Mouse (Mus musculus): ENCODE data around the gene Nab2. TPM values are rescaled to one million over a fixed set of nuclear protein-coding genes. Genes with fewer than 3 reads are reported as not detected.
A peak's percentile ranks its signal among the peaks of the same experiment; 100 is the strongest.

The Nab2 gene
- total and polyA plus RNA-seq, 2 experiments, result 8.9 to 16.6 TPM

DNA sequence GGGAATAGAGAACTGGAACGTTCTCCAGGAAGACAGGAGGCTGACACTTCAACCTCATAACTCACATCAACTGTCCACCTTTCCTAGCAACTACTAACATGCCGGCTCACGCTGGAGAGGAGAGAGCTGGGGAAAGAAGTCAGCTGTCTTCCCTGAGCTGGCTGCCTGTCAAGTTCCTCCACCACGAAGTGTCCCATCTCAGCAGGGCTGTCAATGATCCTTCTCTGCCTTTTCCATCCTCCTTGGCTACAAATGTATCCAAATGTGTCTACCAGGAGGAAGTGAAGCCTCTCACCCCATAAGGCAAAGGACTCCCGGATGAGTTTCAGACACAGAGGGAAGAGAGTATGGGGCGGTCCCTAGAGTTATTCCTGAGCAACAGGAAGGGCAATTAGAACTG is 50.2 kb downstream of the Nab2 start:
- peak overlapping the region; percentile 97 for H3K9ac ChIP-seq (ENCODE audit: low read depth, low read length)
- peaks cover 32% of the 10 kb centered on the region for H3K4me1 ChIP-seq (ENCODE audit: control insufficient read depth, insufficient read depth, low read length)
- 8% methylated on average over 6 of the region's 6 CpGs for WGBS
- no peak for TF ChIP-seq POLR2A (IDR thresholded peaks at IDR 0.05; ENCODE audit: extremely low read depth, insufficient read depth, low read length)
- TF ChIP-seq CTCF (IDR thresholded peaks at IDR 0.05; ENCODE audit: low read depth, low read length), result no peak
- no peaks in the 10 kb centered on the region for H3K27me3 ChIP-seq (ENCODE audit: control insufficient read depth, insufficient read depth, low read length)
- peak overlapping the region; percentile 80 for H3K4me3 ChIP-seq (ENCODE audit: insufficient read depth, low read depth, low read length)
- peak overlapping the region; percentile 98 for H3K27ac ChIP-seq (replicated peaks; ENCODE audit: insufficient read depth, low read depth, low read length)
- peak; percentile 58 for DNase-seq (ENCODE audit: extremely low read depth, low read depth, low spot score)
- H3K79me2 ChIP-seq (ENCODE audit: control insufficient read depth, insufficient read depth, low read length), result peaks cover 24% of the 10 kb centered on the region; the same call in 1 of the 2 replicates
- no peaks in the 10 kb centered on the region for H3K36me3 ChIP-seq (ENCODE audit: control insufficient read depth, insufficient read depth, low read length)

DNA sequence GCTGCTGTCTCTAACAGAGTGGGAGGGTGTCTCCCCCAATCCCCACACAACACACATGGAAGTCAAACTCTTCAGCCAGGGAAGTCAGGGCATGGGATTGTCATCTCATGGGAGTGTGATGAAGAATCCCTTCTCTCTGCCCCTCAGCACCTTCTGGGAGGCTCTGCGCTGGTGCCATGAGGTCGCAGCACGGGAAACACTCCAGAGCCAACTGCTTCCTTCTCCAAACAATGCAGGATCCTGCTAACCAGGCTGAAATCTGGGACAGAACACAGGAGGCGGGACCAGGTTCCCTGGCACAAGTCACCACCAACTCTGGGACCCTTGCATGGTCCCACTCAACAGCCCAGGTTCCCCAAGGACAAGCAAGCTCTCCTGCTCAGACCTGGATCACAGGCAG is 51.1 kb downstream of the Nab2 start:
- H3K27ac ChIP-seq (replicated peaks; ENCODE audit: insufficient read depth, low read depth, low read length), result peak overlapping the region; percentile 98
- H3K4me3 ChIP-seq (ENCODE audit: insufficient read depth, low read depth, low read length), result no peak overlapping the region
- TF ChIP-seq CTCF (IDR thresholded peaks at IDR 0.05; ENCODE audit: low read depth, low read length) (no peak), POLR2A (IDR thresholded peaks at IDR 0.05; ENCODE audit: extremely low read depth, insufficient read depth, low read length) (no peak)
- H3K36me3 ChIP-seq (ENCODE audit: control insufficient read depth, insufficient read depth, low read length), result no peaks in the 10 kb centered on the region
- H3K27me3 ChIP-seq (ENCODE audit: control insufficient read depth, insufficient read depth, low read length), result no peaks in the 10 kb centered on the region
- peak; percentile 80 for DNase-seq (ENCODE audit: extremely low read depth, low read depth, low spot score)
- 9% methylated on average over 4 of the region's 4 CpGs for whole genome bisulfite sequencing
- H3K4me1 ChIP-seq (ENCODE audit: control insufficient read depth, insufficient read depth, low read length), result peaks cover 40% of the 10 kb centered on the region
- H3K79me2 ChIP-seq (ENCODE audit: control insufficient read depth, insufficient read depth, low read length), result peaks cover 24% of the 10 kb centered on the region; the same call in 1 of the 2 replicates
- peak overlapping the region; percentile 58 for H3K9ac ChIP-seq (ENCODE audit: low read depth, low read length)

DNA sequence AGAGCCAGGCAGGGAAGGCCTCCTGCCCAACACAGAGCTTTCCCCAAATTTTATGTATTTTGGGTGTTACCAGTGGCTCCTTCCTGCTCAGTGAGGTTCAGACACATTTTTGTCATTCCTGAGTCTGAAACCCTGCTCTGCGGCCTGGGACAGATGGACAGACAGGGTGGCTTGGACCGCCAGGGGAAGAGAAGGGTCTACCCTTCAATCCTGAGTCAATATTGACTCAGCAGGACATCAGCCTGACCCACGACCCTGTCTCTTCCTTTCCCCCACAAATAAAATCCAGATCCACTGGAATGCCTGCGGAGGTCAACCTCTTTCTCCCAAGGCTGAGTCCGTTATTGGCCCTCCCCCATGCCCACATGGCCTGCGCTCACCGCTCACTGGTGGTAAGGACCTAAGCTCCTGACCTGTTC is 52.1 kb downstream of the Nab2 start:
- H3K4me3 ChIP-seq (ENCODE audit: insufficient read depth, low read depth, low read length), result no peak overlapping the region
- peak; percentile 68 for DNase-seq (ENCODE audit: extremely low read depth, low read depth, low spot score)
- no peaks in the 10 kb centered on the region for H3K27me3 ChIP-seq (ENCODE audit: control insufficient read depth, insufficient read depth, low read length)
- TF ChIP-seq POLR2A (IDR thresholded peaks at IDR 0.05; ENCODE audit: extremely low read depth, insufficient read depth, low read length) (no peak), CTCF (IDR thresholded peaks at IDR 0.05; ENCODE audit: low read depth, low read length) (no peak)
- peak overlapping the region; percentile 98 for H3K27ac ChIP-seq (replicated peaks; ENCODE audit: insufficient read depth, low read depth, low read length)
- H3K79me2 ChIP-seq (ENCODE audit: control insufficient read depth, insufficient read depth, low read length), result peaks cover 26% of the 10 kb centered on the region; the same call in 1 of the 2 replicates
- peak overlapping the region; percentile 48 for H3K9ac ChIP-seq (ENCODE audit: low read depth, low read length)
- WGBS, result 10% methylated on average over 7 of the region's 7 CpGs
- peaks cover 45% of the 10 kb centered on the region for H3K4me1 ChIP-seq (ENCODE audit: control insufficient read depth, insufficient read depth, low read length)
- peaks cover 5% of the 10 kb centered on the region for H3K36me3 ChIP-seq (ENCODE audit: control insufficient read depth, insufficient read depth, low read length)

DNA sequence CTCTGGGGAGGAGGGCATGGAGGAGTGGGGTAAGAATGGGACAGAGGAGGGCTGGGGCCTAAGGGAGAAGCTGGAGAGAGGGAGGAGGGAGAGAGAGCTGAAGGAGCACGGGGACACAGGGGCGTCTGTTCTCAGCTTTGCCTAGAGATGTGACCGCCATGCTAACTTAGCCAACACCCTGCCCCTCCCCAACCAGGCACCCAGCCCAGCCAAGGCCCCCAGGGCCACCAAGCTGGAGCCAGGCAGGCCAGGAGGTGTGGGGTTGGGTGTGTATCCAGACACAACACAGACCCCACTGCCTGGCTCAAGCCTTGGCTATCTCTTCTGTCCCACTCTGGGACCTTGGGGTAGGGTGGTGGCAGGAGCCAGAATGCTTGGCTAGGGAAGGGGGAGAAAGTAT is 52.8 kb downstream of the Nab2 start:
- Histone ChIP-seq H3K4me3 (ENCODE audit: insufficient read depth, low read depth, low read length) (peak overlapping the region; percentile 2; the same call in 1 of the 2 replicates), H3K36me3 (ENCODE audit: control insufficient read depth, insufficient read depth, low read length) (peaks cover 9% of the 10 kb centered on the region), H3K4me1 (ENCODE audit: control insufficient read depth, insufficient read depth, low read length) (peaks cover 46% of the 10 kb centered on the region), H3K27me3 (ENCODE audit: control insufficient read depth, insufficient read depth, low read length) (no peaks in the 10 kb centered on the region), H3K79me2 (ENCODE audit: control insufficient read depth, insufficient read depth, low read length) (peaks cover 25% of the 10 kb centered on the region; the same call in 1 of the 2 replicates), H3K27ac (replicated peaks; ENCODE audit: insufficient read depth, low read depth, low read length) (peak overlapping the region; percentile 98), H3K9ac (ENCODE audit: low read depth, low read length) (peak overlapping the region; percentile 48)
- DNase-seq (ENCODE audit: extremely low read depth, low read depth, low spot score), result no peak
- WGBS, result 7% methylated on average over 3 of the region's 3 CpGs
- TF ChIP-seq CTCF (IDR thresholded peaks at IDR 0.05; ENCODE audit: low read depth, low read length), result no peak
- TF ChIP-seq POLR2A (IDR thresholded peaks at IDR 0.05; ENCODE audit: extremely low read depth, insufficient read depth, low read length), result no peak

DNA sequence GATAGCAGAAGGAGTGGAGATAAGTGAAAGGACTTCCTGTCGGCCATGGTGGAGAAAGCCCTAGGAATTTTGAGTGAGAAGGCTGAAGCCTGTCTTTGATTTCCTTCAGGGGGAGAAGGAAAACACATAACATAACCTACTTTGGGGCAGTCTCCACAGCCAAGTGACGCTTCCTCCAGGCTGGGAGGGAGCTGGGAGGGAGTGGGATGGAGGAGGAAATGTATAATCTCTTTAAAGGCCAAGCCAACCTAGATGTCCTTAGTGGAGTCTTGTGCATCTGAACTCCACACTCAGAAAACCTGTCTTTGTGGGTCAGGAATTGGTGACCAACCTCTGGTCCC is 53.4 kb downstream of the Nab2 start:
- WGBS, result 25% methylated on average over 2 of the region's 2 CpGs
- no peaks in the 10 kb centered on the region for H3K27me3 ChIP-seq (ENCODE audit: control insufficient read depth, insufficient read depth, low read length)
- no peak overlapping the region for H3K4me3 ChIP-seq (ENCODE audit: insufficient read depth, low read depth, low read length)
- H3K27ac ChIP-seq (replicated peaks; ENCODE audit: insufficient read depth, low read depth, low read length), result peak overlapping the region; percentile 98
- H3K9ac ChIP-seq (ENCODE audit: low read depth, low read length), result peak overlapping the region; percentile 48
- TF ChIP-seq POLR2A (IDR thresholded peaks at IDR 0.05; ENCODE audit: extremely low read depth, insufficient read depth, low read length) (no peak), CTCF (IDR thresholded peaks at IDR 0.05; ENCODE audit: low read depth, low read length) (no peak)
- H3K79me2 ChIP-seq (ENCODE audit: control insufficient read depth, insufficient read depth, low read length), result peaks cover 22% of the 10 kb centered on the region; the same call in 1 of the 2 replicates
- DNase-seq (ENCODE audit: extremely low read depth, low read depth, low spot score), result no peak
- peaks cover 14% of the 10 kb centered on the region for H3K36me3 ChIP-seq (ENCODE audit: control insufficient read depth, insufficient read depth, low read length)
- H3K4me1 ChIP-seq (ENCODE audit: control insufficient read depth, insufficient read depth, low read length), result peaks cover 46% of the 10 kb centered on the region

DNA sequence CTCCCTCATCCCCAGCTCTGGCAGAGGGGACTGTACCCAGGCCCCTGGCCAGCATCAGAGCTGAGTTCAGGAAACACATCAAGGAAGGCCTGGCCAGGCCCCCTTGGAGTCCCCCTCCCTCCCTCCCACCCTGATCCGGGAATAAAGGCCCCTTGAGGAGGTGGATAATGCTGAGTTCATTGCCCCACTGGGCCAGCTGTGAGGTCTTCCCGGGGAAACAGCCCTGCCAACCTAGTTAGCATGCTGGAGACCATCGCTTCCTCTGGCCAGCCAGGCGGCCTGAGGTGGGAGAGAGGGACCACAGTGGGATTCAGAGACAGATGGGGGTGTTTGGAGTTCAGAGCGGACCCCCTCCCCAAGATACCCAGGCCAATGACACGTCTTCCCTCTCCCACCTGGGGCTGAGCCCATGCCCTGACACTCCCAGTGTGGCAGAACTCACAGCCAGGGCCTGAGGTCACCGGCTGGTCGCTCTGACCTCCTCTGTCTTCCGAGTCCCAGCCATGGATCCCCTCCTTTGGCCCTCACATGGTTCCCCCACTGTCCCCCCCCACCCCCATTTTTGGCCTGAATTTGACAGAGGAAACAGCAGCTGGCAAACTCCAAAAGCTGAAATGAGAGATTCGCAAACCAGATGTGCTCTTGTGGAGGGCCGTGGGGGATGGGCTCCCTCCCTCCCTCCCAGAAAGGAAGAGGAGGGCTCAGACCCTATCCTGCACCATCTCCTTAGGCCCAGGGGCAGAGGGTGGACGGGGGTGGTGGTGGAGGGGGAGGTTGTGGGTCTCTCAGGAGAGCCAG is 53.9 kb downstream of the Nab2 start:
- Histone ChIP-seq H3K4me1 (ENCODE audit: control insufficient read depth, insufficient read depth, low read length) (peaks cover 50% of the 10 kb centered on the region), H3K4me3 (ENCODE audit: insufficient read depth, low read depth, low read length) (no peak overlapping the region), H3K36me3 (ENCODE audit: control insufficient read depth, insufficient read depth, low read length) (peaks cover 20% of the 10 kb centered on the region), H3K9ac (ENCODE audit: low read depth, low read length) (peak overlapping the region; percentile 15), H3K79me2 (ENCODE audit: control insufficient read depth, insufficient read depth, low read length) (peaks cover 21% of the 10 kb centered on the region; the same call in 1 of the 2 replicates), H3K27ac (replicated peaks; ENCODE audit: insufficient read depth, low read depth, low read length) (peak overlapping the region; percentile 82), H3K27me3 (ENCODE audit: control insufficient read depth, insufficient read depth, low read length) (no peaks in the 10 kb centered on the region)
- WGBS, result 27% methylated on average over 12 of the region's 12 CpGs
- no peak for DNase-seq (ENCODE audit: extremely low read depth, low read depth, low spot score)
- TF ChIP-seq CTCF (IDR thresholded peaks at IDR 0.05; ENCODE audit: low read depth, low read length) (no peak), POLR2A (IDR thresholded peaks at IDR 0.05; ENCODE audit: extremely low read depth, insufficient read depth, low read length) (no peak)

Measured in liver, adult 2 months (tissue).